Mouse (Mus musculus) sigmoid colon, adult 10 weeks (tissue): ENCODE results near the gene Ralbp1. TPM values are rescaled to one million over a fixed set of nuclear protein-coding genes. Genes with fewer than 3 reads are reported as not detected.

Experiments
- polyA plus RNA-seq: library from polyadenylated mRNA; stranded (reverse); fragments of 350-450 nt; fragmentation: Illumina TruSeq; extraction: RNeasy Lipid Tissue Mini Kit (QIAGEN cat#74804); gene quantifications from one replicate; pipeline ENCODE4 v1.2.3, GENCODE M21; 2014; ENCODE audit warnings: low read depth, low replicate concordance

The Ralbp1 gene
- polyA plus RNA-seq, result 68.3 TPM

GRCm38 (mm10) chr17:65885697-65886529 lies at the start of gene Ralbp1:
Gene Ralbp1 (minus strand): TSS chr17:65885798.

Other genes with a start within 250 kb of the Ralbp1 start
- not detected for gene Txndc2, start 243.6 kb downstream of the Ralbp1 start, polyA plus RNA-seq
- 19.7 TPM for gene Rab31, start 113.0 kb downstream of the Ralbp1 start, polyA plus RNA-seq
- gene Ppp4r1, start 103.2 kb downstream of the Ralbp1 start, polyA plus RNA-seq, result 35.2 TPM
- gene Twsg1, start 65.4 kb upstream of the Ralbp1 start, polyA plus RNA-seq, result 139 TPM
- gene Ankrd12, start 191.3 kb upstream of the Ralbp1 start, polyA plus RNA-seq, result 48.7 TPM
- 886 TPM for gene Ndufv2, start 215.8 kb upstream of the Ralbp1 start, polyA plus RNA-seq
- 1.8 TPM for gene Washc1, start 225.7 kb upstream of the Ralbp1 start, polyA plus RNA-seq
- gene Ddx11, start 237.7 kb upstream of the Ralbp1 start, polyA plus RNA-seq, result 2.6 TPM